Mouse (Mus musculus) lung, postnatal 0 days (tissue): ENCODE measurements around the gene Anxa11.

ENCODE experiments used
- CTCF ChIP-seq: IDR thresholded peaks from 2 replicates; pipeline ENCODE4 v1.5.1; 2016; ENCODE audit warnings: antibody characterized with exemption, mild to moderate bottlenecking
- EP300 ChIP-seq: IDR thresholded peaks from 2 replicates; pipeline ENCODE4 v1.6.1; 2016; ENCODE audit warnings: antibody characterized with exemption, mild to moderate bottlenecking, control low read depth

DNA sequence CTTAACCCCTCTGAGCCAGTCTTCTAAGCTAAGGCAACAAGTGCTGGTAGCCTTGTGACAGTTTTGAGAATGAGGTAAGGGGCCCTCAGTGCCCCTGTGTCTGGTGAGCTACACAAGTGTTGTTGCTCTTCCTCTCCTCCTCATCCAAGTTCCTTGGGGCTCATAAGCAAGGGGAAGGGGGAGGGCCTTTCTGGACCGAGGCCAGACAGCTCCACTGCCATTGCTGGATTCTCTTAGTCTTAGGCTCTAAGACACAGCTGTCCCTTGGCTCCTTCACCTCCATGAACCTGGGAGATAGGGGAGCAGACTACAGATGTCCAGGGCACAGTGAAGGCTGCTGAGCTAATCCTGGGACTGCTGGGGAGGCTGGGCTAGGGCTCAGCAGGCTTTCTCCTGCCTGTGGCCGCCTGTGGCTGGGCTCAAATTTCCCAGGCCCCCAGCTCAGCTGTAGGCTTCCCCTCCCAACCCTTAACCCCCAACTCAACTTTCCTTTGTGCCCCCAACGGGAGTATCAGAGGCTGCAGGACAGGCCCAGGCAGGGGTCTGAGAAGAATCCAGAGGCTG, 38.6 kb upstream of the Anxa11 start:
- no peak for TF ChIP-seq CTCF
- no peak for TF ChIP-seq EP300
